Mouse (Mus musculus) MEL (cell line): ENCODE results near the gene Trmt112. TPM values are rescaled to one million over a fixed set of nuclear protein-coding genes. Genes with fewer than 3 reads are reported as not detected.
"Not testable (repeated sequence)": the region's sequence is repeated elsewhere in the genome, so short reads cannot be mapped to it uniquely, and the experiment has no call there.

Experiments
- DNase-seq: peaks from one replicate; pipeline ENCODE4 v3.0.0; 2011; ENCODE audit warnings: low read depth, low spot score
- H3K27ac ChIP-seq: 2 replicates; pipeline ENCODE4 v1.5.1; 2012; ENCODE audit warnings: low read depth, mild to moderate bottlenecking, control low read depth, low read length, moderate library complexity; ENCODE audit not compliant: control insufficient read depth
- H3K27me3 ChIP-seq, 2 experiments: fragments of 150-350 bp in 1 of 2; sonication (generic) in 1 of 2; 2 replicates each; pipeline ENCODE4 v1.6.1; 2012; ENCODE audit warnings: low read length in 2 of 2, mild to moderate bottlenecking in 2 of 2, improper control_type of control experiment in 1 of 2, moderate library complexity in 1 of 2; ENCODE audit not compliant: insufficient read depth in 2 of 2, control insufficient read depth in 1 of 2
- H3K36me3 ChIP-seq, 2 experiments: 2 replicates each; pipeline ENCODE4 v1.6.1; 2012 to 2014; ENCODE audit warnings: low read length in 2 of 2, improper control_type of control experiment in 1 of 2, inconsistent platforms in 1 of 2, mild to moderate bottlenecking in 1 of 2; ENCODE audit not compliant: insufficient read depth in 2 of 2, control insufficient read depth in 1 of 2
- H3K4me1 ChIP-seq, 2 experiments: fragments of 150-350 bp in 1 of 2; sonication (generic) in 1 of 2; 2 replicates each; pipeline ENCODE4 v1.6.1; 2012; ENCODE audit warnings: low read length in 2 of 2, improper control_type of control experiment in 1 of 2, mild to moderate bottlenecking in 1 of 2; ENCODE audit not compliant: insufficient read depth in 2 of 2, control insufficient read depth in 1 of 2
- H3K4me3 ChIP-seq, 2 experiments: fragments of 150-350 bp in 1 of 2; sonication (generic) in 1 of 2; 2 replicates each; pipeline ENCODE4 v1.5.1; 2012; ENCODE audit warnings: low read depth in 2 of 2, low read length in 2 of 2, mild to moderate bottlenecking in 2 of 2, moderate library complexity in 2 of 2, control low read depth in 1 of 2, improper control_type of control experiment in 1 of 2; ENCODE audit not compliant: control insufficient read depth in 1 of 2, insufficient read depth in 1 of 2
- H3K79me2 ChIP-seq: 2 replicates; pipeline ENCODE4 v1.6.1; 2012; ENCODE audit warnings: mild to moderate bottlenecking, low read length, moderate library complexity; ENCODE audit not compliant: control insufficient read depth, poor library complexity, insufficient read depth
- H3K9ac ChIP-seq: 2 replicates; pipeline ENCODE4 v1.6.1; 2012; ENCODE audit warnings: low read depth, mild to moderate bottlenecking, control low read depth, low read length, moderate library complexity; ENCODE audit not compliant: control insufficient read depth, poor library complexity, severe bottlenecking
- H3K9me3 ChIP-seq: fragments of 150-350 bp; sonication (generic); replicated peaks from 2 replicates; pipeline ENCODE4 v1.6.1; 2012; ENCODE audit warnings: mild to moderate bottlenecking, low read length, improper control_type of control experiment, moderate library complexity; ENCODE audit not compliant: insufficient read depth
- CHD1 ChIP-seq: IDR thresholded peaks from 2 replicates; pipeline ENCODE4 v1.6.1; 2012; ENCODE audit warnings: low read depth, mild to moderate bottlenecking, inconsistent platforms, low read length, improper control_type of control experiment
- CTCF ChIP-seq, 3 experiments: IDR thresholded peaks in 2 of 3; conservative IDR thresholded peaks in 1 of 3; 2 replicates each; pipeline ENCODE4 v1.5.1; 2011 to 2012; ENCODE audit warnings: low read length in 3 of 3, low read depth in 2 of 3, mild to moderate bottlenecking in 2 of 3, improper control_type of control experiment in 1 of 3, inconsistent platforms in 1 of 3, mixed read lengths in 1 of 3, moderate library complexity in 1 of 3; ENCODE audit not compliant: control insufficient read depth in 1 of 3, insufficient read depth in 1 of 3, poor library complexity in 1 of 3, severe bottlenecking in 1 of 3
- E2F4 ChIP-seq: IDR thresholded peaks from 2 replicates; pipeline ENCODE4 v1.6.1; 2011; ENCODE audit warnings: low read depth, low read length, improper control_type of control experiment, borderline replicate concordance
- ELF1 ChIP-seq: IDR thresholded peaks from 2 replicates; pipeline ENCODE4 v1.6.1; 2014; ENCODE audit warnings: low read depth, mild to moderate bottlenecking, inconsistent platforms, low read length, improper control_type of control experiment, moderate library complexity
- EP300 ChIP-seq, 2 experiments: IDR thresholded peaks; 2 replicates each; pipeline ENCODE4 v1.6.1; 2011; ENCODE audit warnings: improper control_type of control experiment in 2 of 2, low read length in 2 of 2, low read depth in 1 of 2, mild to moderate bottlenecking in 1 of 2
- ETS1 ChIP-seq: IDR thresholded peaks from 2 replicates; pipeline ENCODE4 v1.6.1; 2012; ENCODE audit warnings: low read depth, mild to moderate bottlenecking, inconsistent platforms, low read length, improper control_type of control experiment, moderate library complexity
- GATA1 ChIP-seq: IDR thresholded peaks from 2 replicates; pipeline ENCODE4 v1.6.1; 2011; ENCODE audit warnings: low read depth, low read length, improper control_type of control experiment
- MAFK ChIP-seq: IDR thresholded peaks from 2 replicates; pipeline ENCODE4 v1.6.1; 2011; ENCODE audit warnings: low read depth, mild to moderate bottlenecking, low read length, improper control_type of control experiment, borderline replicate concordance
- MAX ChIP-seq: IDR thresholded peaks from 2 replicates; pipeline ENCODE4 v1.6.1; 2011; ENCODE audit warnings: low read length, improper control_type of control experiment
- MXI1 ChIP-seq: IDR thresholded peaks from 2 replicates; pipeline ENCODE4 v1.6.1; 2011; ENCODE audit warnings: mild to moderate bottlenecking, low read depth, low read length, improper control_type of control experiment
- MYB ChIP-seq: IDR thresholded peaks from 2 replicates; pipeline ENCODE4 v1.6.1; 2011; ENCODE audit warnings: mild to moderate bottlenecking, low read depth, low read length, improper control_type of control experiment
- MYC ChIP-seq: IDR thresholded peaks from 2 replicates; pipeline ENCODE4 v1.6.1; 2011; ENCODE audit warnings: low read depth, mild to moderate bottlenecking, low read length, improper control_type of control experiment, moderate library complexity
- NELFE ChIP-seq: IDR thresholded peaks from 2 replicates; pipeline ENCODE4 v1.6.1; 2011; ENCODE audit warnings: low read depth, low read length, improper control_type of control experiment
- NRF1 ChIP-seq: IDR thresholded peaks from 2 replicates; pipeline ENCODE4 v1.6.1; 2014; ENCODE audit warnings: low read depth, mild to moderate bottlenecking, inconsistent platforms, low read length, improper control_type of control experiment, moderate library complexity; ENCODE audit not compliant: poor library complexity, insufficient read depth, severe bottlenecking
- POLR2A ChIP-seq, 2 experiments: IDR thresholded peaks; 2 replicates each; pipeline ENCODE4 v1.6.1; 2011 to 2012; ENCODE audit warnings: low read length in 2 of 2, mild to moderate bottlenecking in 2 of 2, control low read depth in 1 of 2, improper control_type of control experiment in 1 of 2, low read depth in 1 of 2, moderate library complexity in 1 of 2; ENCODE audit not compliant: control insufficient read depth in 1 of 2, insufficient read depth in 1 of 2, poor library complexity in 1 of 2
- POLR2AphosphoS2 ChIP-seq: IDR thresholded peaks from 2 replicates; pipeline ENCODE4 v1.6.1; 2011; ENCODE audit warnings: low read length, improper control_type of control experiment
- RCOR1 ChIP-seq: IDR thresholded peaks from 2 replicates; pipeline ENCODE4 v1.6.1; 2012; ENCODE audit warnings: low read depth, mild to moderate bottlenecking, inconsistent platforms, low read length, improper control_type of control experiment
- SIN3A ChIP-seq: IDR thresholded peaks from 2 replicates; pipeline ENCODE4 v1.6.1; 2012; ENCODE audit warnings: low read length, improper control_type of control experiment, inconsistent platforms
- TAL1 ChIP-seq: IDR thresholded peaks from 2 replicates; pipeline ENCODE4 v1.6.1; 2012; ENCODE audit warnings: mild to moderate bottlenecking, inconsistent platforms, low read length, moderate library complexity, mixed read lengths
- TBP ChIP-seq: IDR thresholded peaks from 2 replicates; pipeline ENCODE4 v1.8.0; 2011; ENCODE audit warnings: low read depth, low read length, improper control_type of control experiment
- UBTF ChIP-seq: IDR thresholded peaks from 2 replicates; pipeline ENCODE4 v1.6.1; 2012; ENCODE audit warnings: low read depth, mild to moderate bottlenecking, inconsistent platforms, low read length, improper control_type of control experiment, moderate library complexity, borderline replicate concordance; ENCODE audit not compliant: insufficient read depth
- ZKSCAN1 ChIP-seq: IDR thresholded peaks from 2 replicates; pipeline ENCODE4 v1.6.1; 2012; ENCODE audit warnings: low read depth, mild to moderate bottlenecking, inconsistent platforms, low read length, improper control_type of control experiment, moderate library complexity
- ZMIZ1 ChIP-seq: IDR thresholded peaks from 2 replicates; pipeline ENCODE4 v1.6.1; 2012; ENCODE audit warnings: low read depth, mild to moderate bottlenecking, inconsistent platforms, low read length, improper control_type of control experiment, moderate library complexity
- ZNF384 ChIP-seq: IDR thresholded peaks from 2 replicates; pipeline ENCODE4 v1.6.1; 2012; ENCODE audit warnings: low read depth, mild to moderate bottlenecking, inconsistent platforms, low read length, improper control_type of control experiment
- polyA plus RNA-seq, 2 experiments: library from polyadenylated mRNA; stranded (reverse) in 1 of 2; unstranded in 1 of 2; fragments of >175 nt in 1 of 2; fragments of >200 nt in 1 of 2; gene quantifications; 2 replicates each; pipeline versions ENCODE4 v1.2.1 to v1.2.4; 2012; ENCODE audit warnings: low replicate concordance in 2 of 2, low read depth in 1 of 2; ENCODE audit not compliant: insufficient read length in 2 of 2, insufficient read depth in 1 of 2, missing spikeins in 1 of 2
- total RNA-seq: library from RNA; depleted of rRNA; stranded (reverse); fragments of 300-350 nt; gene quantifications from 2 replicates; pipeline ENCODE4 v1.2.3, GENCODE M21; 2012

Gene Trmt112
- total and polyA plus RNA-seq, 3 experiments, result 294 to 319 TPM; not detected in 1

DNA sequence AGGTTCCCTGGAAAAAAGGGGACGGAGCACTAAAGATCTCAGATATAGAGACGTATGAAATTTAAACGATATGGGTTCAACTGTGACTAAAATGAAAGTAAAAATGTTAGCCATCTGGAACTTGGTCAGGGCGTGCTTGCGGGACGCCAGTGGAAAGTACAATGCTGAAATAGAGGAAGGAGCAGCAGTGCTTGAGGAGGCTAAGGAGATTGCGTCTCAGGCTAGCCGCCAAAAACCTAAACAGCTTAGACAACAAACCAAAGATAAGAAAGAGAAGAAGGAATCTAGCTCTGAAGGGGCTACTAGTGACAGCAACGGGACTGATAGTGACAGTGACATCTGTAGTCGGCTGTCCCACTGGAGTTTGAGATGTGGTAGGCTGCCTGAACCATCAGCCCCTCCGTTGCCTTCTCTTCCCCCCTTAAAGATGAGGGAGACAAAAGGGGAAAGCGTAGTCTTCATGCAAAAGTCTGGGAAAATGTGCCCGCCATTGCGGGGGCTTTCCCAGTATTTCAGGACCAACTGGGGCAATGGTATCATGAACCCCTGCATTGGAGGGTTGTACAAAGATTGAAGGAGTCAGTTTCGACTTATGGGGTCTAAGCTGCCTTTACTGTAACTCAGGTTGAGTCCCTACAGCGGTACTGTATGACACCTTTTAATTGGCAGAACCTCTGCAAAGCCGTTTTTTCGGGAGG, 13.7 kb upstream of the Trmt112 start:
- H3K4me3 ChIP-seq, result peak overlapping the region; percentile 56 to 88
- not testable (repeated sequence) for H3K79me2 ChIP-seq, H3K9me3 ChIP-seq, H3K27me3 ChIP-seq
- peak; percentile 94 for DNase-seq
- peaks cover 0 to 15% of the 10 kb centered on the region in 2 experiments; a peak in 3 of 4 replicates for H3K36me3 ChIP-seq
- peaks cover 3 to 20% of the 10 kb centered on the region in 2 experiments for H3K4me1 ChIP-seq
- peak overlapping the region; percentile 80 for H3K27ac ChIP-seq
- H3K9ac ChIP-seq, result peak overlapping the region; percentile 88
- TF ChIP-seq EP300 (IDR thresholded peaks at IDR 0.05; ENCODE audit: low read depth in 1 of 2, low read length in 2 of 2) (peak; percentile 49 to 65), MAX (peak; percentile 70), ETS1 (peak; percentile 91), CHD1 (0 out of 2 replicates have a peak, but pooled peaks have one; percentile 1), NELFE (peak; percentile 34; the same call in 1 of the 2 replicates), MYB (0 out of 2 replicates have a peak, but pooled peaks have one; percentile 40), POLR2A (IDR thresholded peaks at IDR 0.05; ENCODE audit: control insufficient read depth in 1 of 2, insufficient read depth in 1 of 2, low read depth in 1 of 2, low read length in 2 of 2, poor library complexity in 1 of 2) (peak in 1 of 2 experiments; percentile 46; a peak in 2 of 4 replicates), MXI1 (peak; percentile 80), SIN3A (peak; percentile 84; the same call in 1 of the 2 replicates), ZMIZ1 (peak; percentile 56; the same call in 1 of the 2 replicates), TAL1 (peak; percentile 32; the same call in 1 of the 2 replicates), MYC (peak; percentile 70; the same call in 1 of the 2 replicates), RCOR1 (peak; percentile 88), ELF1 (0 out of 2 replicates have a peak, but pooled peaks have one; percentile 15), GATA1 (peak; percentile 66; the same call in 1 of the 2 replicates), POLR2AphosphoS2 (peak; percentile 28; the same call in 1 of the 2 replicates), TBP (peak; percentile 51; the same call in 1 of the 2 replicates)

DNA sequence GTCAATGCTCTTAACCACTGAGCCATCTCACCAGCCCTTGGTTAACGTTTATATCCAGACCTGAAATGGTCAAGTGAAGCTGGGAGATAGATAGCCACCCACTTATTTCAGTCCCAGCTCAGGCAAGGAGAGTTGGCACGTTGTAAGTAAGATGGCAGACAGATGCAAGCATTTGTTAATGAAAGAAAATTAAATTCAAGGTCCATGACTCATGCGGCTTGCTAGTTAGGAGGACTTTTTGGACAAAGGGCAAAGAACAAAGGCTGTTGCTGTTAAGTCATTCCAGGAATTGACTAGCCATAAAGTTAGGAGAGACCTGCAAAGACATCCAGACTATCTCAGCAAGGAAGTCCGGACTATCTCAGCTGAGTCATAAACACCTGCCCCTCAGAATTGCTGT, 9.9 kb upstream of the Trmt112 start:
- no peaks in the 10 kb centered on the region for H3K9me3 ChIP-seq
- peaks cover 0 to 4% of the 10 kb centered on the region in 2 experiments; a peak in 3 of 4 replicates for H3K36me3 ChIP-seq
- H3K27ac ChIP-seq, result no peak overlapping the region
- no peaks in the 10 kb centered on the region for H3K27me3 ChIP-seq
- H3K9ac ChIP-seq, result no peak overlapping the region
- TF ChIP-seq E2F4, result no peak
- no peak for TF ChIP-seq NRF1
- TF ChIP-seq ZKSCAN1, result no peak
- no peak for TF ChIP-seq POLR2A (IDR thresholded peaks at IDR 0.05; ENCODE audit: control insufficient read depth in 1 of 2, insufficient read depth in 1 of 2, low read depth in 1 of 2, low read length in 2 of 2, poor library complexity in 1 of 2)
- no peak for TF ChIP-seq CTCF (IDR thresholded peaks at IDR 0.05 in 2 of 3, conservative IDR thresholded peaks at IDR 0.05 in 1 of 3; ENCODE audit: control insufficient read depth in 1 of 3, insufficient read depth in 1 of 3, low read depth in 2 of 3, low read length in 3 of 3, poor library complexity in 1 of 3, severe bottlenecking in 1 of 3)
- no peak for TF ChIP-seq TAL1
- TF ChIP-seq ZMIZ1, result no peak
- no peak for TF ChIP-seq UBTF
- TF ChIP-seq MAFK, result no peak
- TF ChIP-seq ZNF384, result no peak
- TF ChIP-seq EP300 (IDR thresholded peaks at IDR 0.05; ENCODE audit: low read depth in 1 of 2, low read length in 2 of 2), result no peak
- TF ChIP-seq, all 39 proteins: peak for 0
- Histone ChIP-seq H3K79me2 (peaks cover 6% of the 10 kb centered on the region; the same call in 1 of the 2 replicates), H3K4me3 (no peak overlapping the region), H3K4me1 (peaks cover 0 to 4% of the 10 kb centered on the region in 2 experiments; a peak in 1 of 4 replicates)
- DNase-seq, result no peak
